8 mouse cellular contexts compared by ENCODE assay signal in genomic region chr17:87314530-87314946, GRCm38 (mm10). TPM values are rescaled to one million over a fixed set of nuclear protein-coding genes. Genes with fewer than 3 reads are reported as not detected.
DNase-seq lines count a peak whose midpoint lies in the region; ATAC-seq and TF ChIP-seq lines count a peak whose summit lies in the region.

No protein-coding gene starts in this region.

- no peak for TF ChIP-seq CTCF in intestine, postnatal 0 days (IDR thresholded peaks at IDR 0.05; ENCODE audit: low read depth)
- TF ChIP-seq CTCF in lung, embryonic 14.5 days (IDR thresholded peaks at IDR 0.05; ENCODE audit: low read depth): no peak
- TF ChIP-seq CTCF in spleen, adult 2 months (IDR thresholded peaks at IDR 0.05; ENCODE audit: extremely low read depth, insufficient read depth, insufficient read length, insufficient replicate concordance): no peak

- H3K9ac ChIP-seq in forebrain, embryonic 15.5 days (replicated peaks): no peak overlapping the region
- no peak overlapping the region for H3K9ac ChIP-seq in intestine, postnatal 0 days (ENCODE audit: low read depth, low read length)
- H3K9ac ChIP-seq in lung, embryonic 14.5 days: no peak overlapping the region

- H3K27me3 ChIP-seq in forebrain, embryonic 15.5 days: no peaks in the 10 kb centered on the region
- no peaks in the 10 kb centered on the region for H3K27me3 ChIP-seq in intestine, postnatal 0 days (replicated peaks; ENCODE audit: control insufficient read depth, insufficient read depth, low read length)
- H3K27me3 ChIP-seq in lung, embryonic 14.5 days (ENCODE audit: insufficient read depth, low read length): no peaks in the 10 kb centered on the region
- H3K27me3 ChIP-seq in spleen, adult 2 months (ENCODE audit: control insufficient read depth, insufficient read depth, low read length): no peaks in the 10 kb centered on the region

- no peak overlapping the region for H3K27ac ChIP-seq in forebrain, embryonic 15.5 days (replicated peaks)
- H3K27ac ChIP-seq in intestine, postnatal 0 days (ENCODE audit: low read depth, low read length): peak overlapping the region; percentile 91; the same call in 1 of the 2 replicates
- no peak overlapping the region for H3K27ac ChIP-seq in lung, embryonic 14.5 days (ENCODE audit: low read depth)
- peak overlapping the region; percentile 95; the same call in 1 of the 2 replicates for H3K27ac ChIP-seq in spleen, adult 2 months (ENCODE audit: insufficient read depth, low read length)

- no peak for DNase-seq in frontal cortex, postnatal 36 days (ENCODE audit: low spot score in 2 of 2)
- DNase-seq in adrenal gland, postnatal 36 days: peak; percentile 30 to 61
- DNase-seq in lung, embryonic 14.5 days: no peak
- DNase-seq in spleen, adult 2 months (ENCODE audit: low read depth in 1 of 2, low spot score in 2 of 2): peak in 1 of 2 experiments; percentile 60
- no peak for DNase-seq in layer of hippocampus, postnatal 25 days (ENCODE audit: extremely low spot score in 1 of 2, low spot score in 1 of 2)

- no peak for TF ChIP-seq POLR2A in spleen, adult 2 months (IDR thresholded peaks at IDR 0.05; ENCODE audit: low read depth, low read length)

- H3K4me1 ChIP-seq in forebrain, embryonic 15.5 days: peaks cover 4% of the 10 kb centered on the region; the same call in 1 of the 2 replicates
- H3K4me1 ChIP-seq in intestine, postnatal 0 days (replicated peaks; ENCODE audit: control insufficient read depth, insufficient read depth, low read length): peaks cover 13% of the 10 kb centered on the region
- H3K4me1 ChIP-seq in lung, embryonic 14.5 days (ENCODE audit: insufficient read depth): no peaks in the 10 kb centered on the region; the same call in 1 of the 2 replicates
- peaks cover 9% of the 10 kb centered on the region; the same call in 1 of the 2 replicates for H3K4me1 ChIP-seq in spleen, adult 2 months (ENCODE audit: control insufficient read depth, insufficient read depth, insufficient read length)

- H3K4me2 ChIP-seq in forebrain, embryonic 15.5 days (replicated peaks): no peak overlapping the region
- H3K4me2 ChIP-seq in intestine, postnatal 0 days (replicated peaks; ENCODE audit: low read depth): no peak overlapping the region; the same call in 1 of the 2 replicates
- no peak overlapping the region for H3K4me2 ChIP-seq in lung, embryonic 14.5 days

- no peaks in the 10 kb centered on the region for H3K36me3 ChIP-seq in forebrain, embryonic 15.5 days
- H3K36me3 ChIP-seq in intestine, postnatal 0 days (ENCODE audit: control insufficient read depth, insufficient read depth): peaks cover 11% of the 10 kb centered on the region
- no peaks in the 10 kb centered on the region for H3K36me3 ChIP-seq in lung, embryonic 14.5 days (ENCODE audit: insufficient read depth)
- H3K36me3 ChIP-seq in spleen, adult 2 months (ENCODE audit: control insufficient read depth, insufficient read depth, low read length): peaks cover 22% of the 10 kb centered on the region

- WGBS in forebrain, embryonic 15.5 days: 57% methylated on average over 5 of the region's 5 CpGs
- WGBS in intestine, postnatal 0 days: 69% methylated on average over 5 of the region's 5 CpGs
- WGBS in lung, embryonic 14.5 days: 52% methylated on average over 5 of the region's 5 CpGs
- 60% methylated on average over 5 of the region's 5 CpGs for WGBS in spleen, adult 2 months

- no peak overlapping the region for H3K4me3 ChIP-seq in forebrain, embryonic 15.5 days
- no peak overlapping the region for H3K4me3 ChIP-seq in intestine, postnatal 0 days (ENCODE audit: low read depth, low read length)
- no peak overlapping the region for H3K4me3 ChIP-seq in lung, embryonic 14.5 days (ENCODE audit: low read depth, low read length)
- no peak overlapping the region for H3K4me3 ChIP-seq in spleen, adult 2 months (ENCODE audit: extremely low read depth, insufficient read depth, insufficient read length)

- ATAC-seq in frontal cortex, adult (ENCODE audit: low TSS enrichment): peak; percentile 28
- peak; percentile 61 for ATAC-seq in forebrain, embryonic 15.5 days (replicated peaks)
- peak; percentile 43 for ATAC-seq in intestine, postnatal 0 days
- peak; percentile 52 for ATAC-seq in lung, embryonic 14.5 days (ENCODE audit: insufficient read depth)

- H3K9me3 ChIP-seq in forebrain, embryonic 15.5 days: no peaks in the 10 kb centered on the region
- no peaks in the 10 kb centered on the region for H3K9me3 ChIP-seq in intestine, postnatal 0 days (ENCODE audit: control insufficient read depth)
- no peaks in the 10 kb centered on the region for H3K9me3 ChIP-seq in lung, embryonic 14.5 days (ENCODE audit: low read depth, low read length)

RNA-seq across cellular contexts. Expression of gene Ttc7, which starts 31.9 kb away (rescaled TPM):
- total RNA-seq in adrenal gland, postnatal 36 days (2021): 10 to 100 TPM in 1 of 2 experiments, 1 to 10 TPM in 1; 9.5 to 14.3 TPM
- polyA plus RNA-seq in forebrain, embryonic 15.5 days (2015; fragmentation: Nextera tagmentation; extraction: Ambion mirVana): 4.5 and 4.8 TPM in 2 replicates
- polyA plus RNA-seq in intestine, postnatal 0 days (2015; fragmentation: Nextera tagmentation; extraction: Ambion mirVana): 61.7 and 69.2 TPM in 2 replicates
- polyA plus RNA-seq in lung, embryonic 14.5 days (2014; fragmentation: Nextera tagmentation; extraction: Ambion mirVana): 2.8 and 3.6 TPM in 2 replicates
- polyA plus RNA-seq in spleen, adult 2 months (2012; rRNA removed): 88.6 and 234 TPM in 2 replicates
- total RNA-seq in layer of hippocampus, postnatal 25 days (2021): 1 to 10 TPM; 5.1 to 8.1 TPM

RNA-seq across cellular contexts. Expression of gene Mcfd2, which starts 48.8 kb away (rescaled TPM):
- total RNA-seq in adrenal gland, postnatal 36 days (2021): 100 to 1,000 TPM; 256 to 285 TPM
- polyA plus RNA-seq in forebrain, embryonic 15.5 days (2015; fragmentation: Nextera tagmentation; extraction: Ambion mirVana): 53.3 and 53.8 TPM in 2 replicates
- polyA plus RNA-seq in intestine, postnatal 0 days (2015; fragmentation: Nextera tagmentation; extraction: Ambion mirVana): 220 and 231 TPM in 2 replicates
- polyA plus RNA-seq in lung, embryonic 14.5 days (2014; fragmentation: Nextera tagmentation; extraction: Ambion mirVana): 103 and 107 TPM in 2 replicates
- 38.5 and 47.0 TPM in 2 replicates for polyA plus RNA-seq in spleen, adult 2 months (2012; rRNA removed)
- 10 to 100 TPM; 51.0 to 53.2 TPM for total RNA-seq in layer of hippocampus, postnatal 25 days (2021)

Comparison
In these comparisons a context has a peak if more than half of its experiments do, and no peak if none do; other contexts are left out.
1. DNase-seq: peak in adrenal gland, postnatal 36 days (2 of 2); none in frontal cortex, postnatal 36 days (0 of 2), lung, embryonic 14.5 days (single experiment) and layer of hippocampus, postnatal 25 days (0 of 2).
2. H3K27ac ChIP-seq: peak in intestine, postnatal 0 days (single experiment) and spleen, adult 2 months (single experiment); none in forebrain, embryonic 15.5 days (single experiment) and lung, embryonic 14.5 days (single experiment).
3. RNA of gene Ttc7, which starts 31.9 kb away (polyA plus RNA-seq): 88.6 to 234 TPM in spleen, adult 2 months and 61.7 to 69.2 TPM in intestine, postnatal 0 days; 4.5 to 4.8 TPM in forebrain, embryonic 15.5 days and 2.8 to 3.6 TPM in lung, embryonic 14.5 days; every median in the first group is over 10 times any median in the second.
4. Peak in every context shown above with its lines, with median percentiles within 50 percentile points of each other: ATAC-seq.